Mouse (Mus musculus): Measurements from ENCODE around the gene Wnt9b.

- TF ChIP-seq POLR2A (IDR thresholded peaks at IDR 0.05; ENCODE audit: borderline replicate concordance, low read depth, low read length) (no peak), CTCF (IDR thresholded peaks at IDR 0.05; ENCODE audit: low read depth, low read length) (no peak)
Measured at GRCm38 (mm10) chr11:103733069-103733468, 16.6 kb downstream of the Wnt9b start.

Data from bone marrow macrophage, adult 2 months (primary cell).